Mouse (Mus musculus) NIH3T3 (cell line): Measurements from ENCODE around the gene Otx2.
"Not testable (repeated sequence)": the region's sequence is repeated elsewhere in the genome, so short reads cannot be mapped to it uniquely, and the experiment has no call there.

Experiments used
- DNase-seq: peaks from one replicate; pipeline ENCODE4 v3.0.0-alpha.2; 2012; ENCODE audit warnings: low read depth

The Otx2 gene

DNA sequence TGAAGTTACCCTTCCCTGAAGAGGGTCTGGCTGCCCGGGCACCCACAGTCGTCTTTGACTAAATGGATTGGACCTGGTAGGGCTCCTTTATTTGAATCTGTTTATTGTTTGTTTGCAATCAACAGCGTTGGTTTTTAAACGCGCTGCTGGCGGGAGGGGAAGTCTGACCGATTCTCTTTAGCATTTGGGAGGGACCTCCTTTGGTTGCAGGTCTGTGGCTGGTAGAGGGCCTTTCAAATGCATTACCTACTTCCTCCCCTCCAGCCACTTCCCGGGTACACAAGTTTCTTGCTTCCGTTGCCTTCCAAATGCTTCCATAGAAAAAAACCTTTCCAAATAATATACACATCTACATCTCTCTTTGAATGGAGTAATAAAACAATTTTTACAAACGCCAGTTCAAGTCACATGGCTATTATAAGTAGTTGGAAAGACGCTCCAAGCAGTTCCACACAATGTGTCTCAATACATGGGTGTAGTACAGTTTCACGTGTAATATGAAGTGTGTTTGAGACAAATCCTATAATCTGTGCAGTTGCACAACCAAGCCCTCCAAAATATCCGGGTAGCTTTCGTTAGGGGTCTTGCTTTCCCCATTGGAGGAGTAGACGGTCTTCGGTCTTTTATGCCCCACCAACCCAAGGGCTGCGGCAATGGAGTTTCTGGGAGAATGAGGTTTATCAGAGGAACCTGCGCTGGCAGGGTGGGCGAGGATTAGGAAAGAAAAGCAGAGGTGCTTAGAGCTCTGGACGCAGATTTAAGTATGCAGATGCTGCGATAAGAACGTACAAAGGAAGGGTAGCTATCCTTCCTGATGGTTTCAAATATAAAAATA lies 19.7 kb downstream of the Otx2 start:
- DNase-seq = no peak

DNA sequence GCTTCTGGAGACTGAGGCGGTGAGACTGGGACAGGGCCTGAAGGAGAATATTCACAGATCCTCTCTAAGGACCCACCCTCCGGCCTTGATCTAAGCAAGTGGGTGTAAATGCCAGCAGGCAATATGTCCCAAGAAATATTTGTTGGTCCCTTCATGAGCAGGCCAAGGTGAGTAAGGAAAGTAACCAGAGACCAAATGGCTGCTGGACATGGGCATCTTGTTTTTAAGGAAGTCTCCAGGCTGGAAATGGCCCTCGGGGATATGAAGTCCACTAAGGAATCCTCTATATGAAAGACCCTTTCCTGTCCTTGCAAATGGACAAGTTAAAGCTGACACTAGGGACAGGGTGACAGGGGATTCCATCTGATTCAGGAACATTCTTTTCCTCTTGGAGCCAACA lies 20.5 kb downstream of the Otx2 start:
- DNase-seq = no peak

DNA sequence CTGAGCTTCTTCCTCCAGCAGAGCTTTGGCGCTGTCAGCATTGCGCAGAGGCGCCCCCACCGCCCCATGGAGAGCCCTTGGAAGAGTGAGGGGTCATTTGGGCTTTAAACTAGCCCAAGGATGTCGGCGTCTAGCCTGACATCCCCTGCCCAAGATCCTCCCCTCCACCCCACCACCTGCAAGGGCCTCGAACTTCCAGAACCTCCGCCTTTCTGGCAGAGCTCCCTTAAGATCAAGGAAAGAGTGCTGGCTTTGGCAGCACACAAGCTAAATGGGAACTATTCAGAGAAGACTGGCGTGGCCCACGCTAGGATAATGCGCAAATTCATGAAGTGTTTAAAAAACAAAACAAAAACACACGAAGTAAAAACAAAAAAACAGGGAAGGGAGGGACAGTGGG lies 21.4 kb downstream of the Otx2 start:
- DNase-seq = no peak

DNA sequence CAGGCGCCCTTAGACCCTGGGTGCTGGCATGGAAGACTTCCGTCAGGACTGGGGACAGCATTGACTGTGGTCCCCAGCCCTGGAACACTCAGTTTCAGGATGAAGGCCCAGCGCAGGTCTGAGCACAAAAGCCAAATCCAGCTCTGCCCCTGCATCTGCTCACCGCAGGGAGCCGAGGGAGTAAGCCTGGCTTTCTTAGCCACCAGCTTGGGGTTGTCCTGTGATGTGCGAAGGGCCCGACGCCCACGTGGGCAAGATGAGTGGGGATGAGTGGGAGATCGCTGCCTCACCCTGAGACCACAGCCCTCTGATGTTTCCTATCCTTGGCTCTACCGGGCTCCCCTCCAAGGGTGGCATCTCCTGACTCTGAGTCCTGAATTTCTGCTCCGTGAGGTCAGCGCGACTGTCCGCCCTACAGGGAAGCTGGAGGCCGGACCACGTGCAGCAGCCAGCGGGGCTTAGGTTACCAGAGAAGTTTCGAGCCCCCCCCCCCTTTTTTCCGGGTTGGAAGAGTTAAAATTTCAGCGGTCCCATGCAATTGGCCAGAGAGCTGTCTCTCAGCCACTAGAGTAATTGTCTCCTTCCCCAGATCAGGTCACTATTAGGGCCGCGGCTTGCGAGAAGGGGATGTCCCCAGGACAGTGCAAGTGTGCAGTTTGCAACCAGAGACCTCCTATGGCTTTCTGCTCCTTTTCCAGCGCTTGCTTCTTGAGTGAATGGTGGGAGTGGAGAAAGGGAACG lies 22.0 kb downstream of the Otx2 start:
- no peak for DNase-seq

DNA sequence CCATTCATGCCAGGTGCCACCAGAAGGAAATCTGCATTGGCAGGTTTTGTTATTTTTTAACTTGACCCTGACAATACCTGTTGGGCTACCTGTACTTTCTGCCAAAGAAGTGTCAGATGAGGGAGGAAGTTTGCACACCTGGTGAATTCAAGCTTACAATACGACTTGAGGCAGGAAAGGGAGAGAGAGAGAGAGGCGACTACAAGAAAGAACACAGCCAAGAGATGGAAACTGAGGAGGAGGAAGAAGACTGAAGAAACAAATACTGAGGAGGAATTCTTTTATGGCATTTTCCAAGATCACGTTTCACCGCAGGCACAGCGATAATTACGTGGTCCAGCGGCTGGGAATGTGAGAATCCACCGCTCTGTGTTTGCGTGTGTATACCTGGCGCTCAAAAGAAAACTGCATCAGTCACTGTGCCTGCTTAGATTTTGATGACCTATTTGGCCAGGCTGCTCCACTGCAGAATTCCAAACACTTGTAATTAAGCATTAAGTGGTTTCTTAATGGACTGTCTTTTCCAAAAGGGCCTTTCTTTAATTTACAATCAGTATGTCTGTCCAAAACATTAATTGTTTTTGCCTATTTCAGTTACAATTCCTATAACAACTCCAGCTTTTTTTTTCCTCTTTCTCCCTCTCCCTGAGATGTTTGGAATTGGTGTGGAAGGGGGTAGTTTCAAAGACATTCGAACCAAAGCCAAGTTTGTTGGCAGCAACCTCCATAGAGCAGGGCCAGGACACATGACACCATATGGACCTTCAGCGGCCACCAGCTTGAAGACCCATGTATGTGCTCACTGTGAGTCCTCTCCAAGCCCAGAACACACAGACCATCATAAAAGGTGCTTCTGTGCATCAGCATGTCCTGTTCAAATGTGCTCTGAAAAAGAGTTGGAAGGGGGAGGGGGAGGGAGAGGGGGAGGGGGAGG lies 31.9 kb downstream of the Otx2 start:
- DNase-seq = no peak

DNA sequence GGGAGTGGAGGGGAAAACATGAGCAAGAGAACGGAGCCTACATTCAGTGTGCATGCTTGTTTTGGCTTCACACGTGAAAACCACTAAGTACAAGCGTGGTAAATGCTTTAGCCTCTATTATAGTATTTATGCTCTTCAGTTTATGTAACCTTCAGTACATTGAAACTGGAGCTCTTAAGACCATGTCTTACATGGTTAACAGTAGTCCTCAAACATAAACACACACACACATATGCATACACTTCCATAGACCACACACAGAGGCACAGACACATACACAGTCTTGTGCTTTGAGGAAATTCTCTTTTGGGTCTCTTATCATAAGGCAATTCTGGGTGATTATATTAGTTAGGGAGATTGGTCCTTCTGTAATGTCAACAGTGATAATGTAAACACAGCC lies 40.5 kb downstream of the Otx2 start:
- DNase-seq = no peak

DNA sequence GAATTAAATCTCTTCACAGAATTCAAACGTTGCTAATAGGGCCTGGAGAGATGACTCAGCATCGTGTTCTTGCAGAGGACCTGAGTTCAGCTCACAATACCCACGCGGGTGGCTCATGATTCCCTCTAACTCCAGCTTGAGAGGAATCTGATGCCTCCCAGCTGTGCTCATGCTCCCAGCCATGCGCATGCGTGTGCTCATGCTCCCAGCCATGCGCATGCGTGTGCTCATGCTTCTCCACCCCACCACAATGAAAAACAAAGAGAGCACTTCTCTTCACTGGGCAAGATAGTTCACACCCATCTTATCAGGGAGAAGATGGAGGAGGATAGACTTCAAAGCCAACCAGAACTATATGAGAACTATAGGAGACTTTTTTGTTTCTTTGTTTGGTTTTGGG lies 41.3 kb downstream of the Otx2 start:
- DNase-seq = no peak

DNA sequence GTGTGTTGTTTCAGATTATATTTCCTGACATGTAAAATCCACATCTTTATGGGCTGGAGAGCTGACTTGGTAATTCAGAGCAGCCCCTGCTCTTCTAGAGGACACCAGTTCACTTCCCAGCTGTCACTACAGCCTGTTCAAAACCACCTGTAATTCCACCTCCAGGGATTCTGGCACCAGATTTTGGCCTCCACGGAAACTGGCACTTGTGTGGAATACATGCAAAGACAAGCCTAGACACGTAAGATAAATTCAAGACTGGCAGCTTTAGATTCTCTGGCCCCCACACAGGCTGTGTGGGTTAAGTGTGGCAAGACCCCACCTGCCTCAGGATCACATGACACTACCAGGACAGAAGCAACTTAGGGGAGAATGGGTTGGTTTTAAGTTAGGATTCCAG lies 42.1 kb downstream of the Otx2 start:
- no peak for DNase-seq

DNA sequence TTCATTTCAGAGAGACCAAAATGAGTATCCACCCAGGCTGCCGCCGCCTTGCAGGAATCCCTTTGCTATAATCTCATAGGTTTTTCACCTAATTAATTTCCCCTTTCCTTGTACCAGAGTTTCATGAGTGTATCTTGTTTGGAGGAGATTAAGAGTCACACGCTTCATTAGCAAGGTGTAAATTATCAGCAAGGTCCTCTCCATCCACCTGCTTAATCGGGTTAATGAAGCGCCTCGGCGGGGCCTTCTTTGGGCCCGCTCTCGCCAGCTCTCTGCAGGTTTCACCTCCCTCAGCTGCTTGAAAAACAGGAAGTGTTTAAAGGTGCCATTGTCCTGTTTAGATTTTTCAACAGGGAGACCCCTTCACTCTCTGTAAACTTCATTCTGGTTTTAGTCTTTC lies 44.2 kb downstream of the Otx2 start:
- DNase-seq = no peak

DNA sequence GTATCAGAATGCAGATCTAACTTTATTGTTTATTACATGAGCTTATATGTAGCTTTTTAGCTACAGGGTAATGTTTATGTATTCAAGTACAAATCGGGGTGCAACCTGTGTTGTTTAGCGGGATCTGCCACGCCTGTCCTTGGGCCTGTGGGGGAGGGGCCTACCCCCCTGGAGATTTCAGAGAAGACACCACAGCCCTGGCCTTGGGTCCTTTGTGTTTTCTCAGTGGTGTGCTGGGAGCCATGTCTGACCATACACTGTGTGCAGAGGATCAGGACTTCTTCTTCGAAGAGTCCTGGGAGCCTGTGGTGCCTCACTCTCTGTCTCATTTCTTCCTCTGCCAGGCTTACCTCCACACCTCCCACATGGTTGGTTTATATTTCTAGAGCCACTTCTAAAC lies 47.3 kb downstream of the Otx2 start:
- no peak for DNase-seq

DNA sequence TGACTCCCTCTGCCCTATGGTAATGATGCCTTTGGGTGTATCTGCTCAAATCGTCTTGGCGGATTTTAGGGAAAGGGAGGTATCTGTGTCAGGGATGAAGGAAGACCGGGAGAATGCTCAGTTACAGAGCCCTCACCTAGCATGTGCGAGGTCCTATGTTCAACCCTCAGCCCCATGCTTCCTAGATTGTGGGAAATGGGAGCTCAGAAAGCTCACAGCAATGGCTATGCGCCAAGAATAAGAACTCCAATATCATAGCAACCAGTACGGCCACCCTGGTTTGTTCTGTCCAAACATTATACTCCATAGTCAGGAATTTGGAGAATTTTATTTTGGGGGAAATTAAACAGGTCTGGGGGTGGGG lies 48.3 kb downstream of the Otx2 start:
- DNase-seq = no peak

DNA sequence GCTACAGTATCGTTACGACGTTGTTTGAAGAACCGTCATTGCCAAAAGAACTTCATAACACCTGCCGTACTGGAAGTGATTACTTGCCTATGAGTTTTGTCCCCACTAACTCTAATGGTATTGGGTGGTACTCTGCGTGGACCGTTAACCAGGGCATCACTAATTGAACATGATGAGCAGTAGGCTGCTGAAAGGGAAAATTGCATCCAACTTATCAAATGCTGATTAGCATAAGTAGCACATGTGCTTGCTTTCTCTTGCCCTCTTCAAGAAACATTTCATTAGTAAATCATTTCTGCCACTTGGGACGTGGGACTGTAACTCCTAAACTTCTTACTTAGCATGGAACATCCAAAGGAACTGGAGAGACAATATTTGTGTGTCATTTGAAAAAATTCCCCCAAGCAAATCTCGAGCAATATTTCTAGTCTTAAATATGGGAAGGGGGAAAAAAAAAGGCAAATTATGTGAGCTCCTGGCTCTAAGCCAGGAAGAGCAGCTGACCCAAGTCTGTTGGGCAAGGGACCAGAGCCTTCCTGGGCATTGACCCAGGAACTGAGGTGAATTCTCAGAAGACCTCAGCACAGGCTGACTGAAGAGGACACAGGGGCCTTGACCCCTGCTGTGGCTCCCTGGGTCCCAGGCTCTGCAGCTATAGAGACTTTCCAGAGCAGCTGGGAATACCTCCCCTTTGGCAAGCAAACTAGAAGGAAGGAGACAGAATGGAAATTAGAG lies 48.9 kb downstream of the Otx2 start:
- DNase-seq = no peak

DNA sequence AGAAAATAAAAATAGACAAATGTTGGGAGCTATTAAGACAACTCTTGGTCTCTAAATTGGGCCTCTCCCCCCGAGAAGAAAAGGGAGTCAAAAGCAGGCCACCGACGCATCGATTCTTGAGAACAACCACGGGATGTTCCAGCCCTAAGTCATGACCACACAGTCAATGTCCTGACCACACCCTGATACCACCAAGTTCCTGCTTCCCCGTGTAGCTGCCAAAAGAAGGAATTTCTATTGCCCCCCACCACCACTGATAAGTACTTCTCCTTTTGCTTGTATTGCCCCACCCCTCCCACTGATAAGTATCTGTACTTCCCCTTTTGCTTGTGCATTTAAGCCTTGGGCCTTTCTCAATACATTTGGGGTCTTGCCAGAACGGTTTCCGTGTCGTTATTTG lies 50.9 kb downstream of the Otx2 start:
- DNase-seq = not testable (repeated sequence)

DNA sequence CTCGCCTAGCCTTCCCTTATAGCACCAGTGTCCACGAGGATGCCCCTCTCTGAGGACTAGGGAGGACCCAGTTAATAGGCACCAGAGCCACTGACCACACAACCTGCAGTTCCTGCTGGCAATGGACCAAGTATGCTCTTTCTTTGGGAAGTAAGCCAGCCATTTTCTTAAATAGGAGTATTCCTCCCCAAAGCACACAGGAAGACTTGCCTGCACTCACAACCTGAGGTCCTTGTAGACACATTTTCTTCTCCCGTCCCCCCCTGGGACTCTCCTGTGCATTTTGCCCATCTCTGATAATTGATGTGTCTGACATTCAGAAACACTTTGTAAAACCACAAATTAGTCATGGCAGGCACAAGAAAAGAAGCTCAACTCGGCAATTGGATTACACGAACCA lies 57.3 kb downstream of the Otx2 start:
- DNase-seq = no peak

DNA sequence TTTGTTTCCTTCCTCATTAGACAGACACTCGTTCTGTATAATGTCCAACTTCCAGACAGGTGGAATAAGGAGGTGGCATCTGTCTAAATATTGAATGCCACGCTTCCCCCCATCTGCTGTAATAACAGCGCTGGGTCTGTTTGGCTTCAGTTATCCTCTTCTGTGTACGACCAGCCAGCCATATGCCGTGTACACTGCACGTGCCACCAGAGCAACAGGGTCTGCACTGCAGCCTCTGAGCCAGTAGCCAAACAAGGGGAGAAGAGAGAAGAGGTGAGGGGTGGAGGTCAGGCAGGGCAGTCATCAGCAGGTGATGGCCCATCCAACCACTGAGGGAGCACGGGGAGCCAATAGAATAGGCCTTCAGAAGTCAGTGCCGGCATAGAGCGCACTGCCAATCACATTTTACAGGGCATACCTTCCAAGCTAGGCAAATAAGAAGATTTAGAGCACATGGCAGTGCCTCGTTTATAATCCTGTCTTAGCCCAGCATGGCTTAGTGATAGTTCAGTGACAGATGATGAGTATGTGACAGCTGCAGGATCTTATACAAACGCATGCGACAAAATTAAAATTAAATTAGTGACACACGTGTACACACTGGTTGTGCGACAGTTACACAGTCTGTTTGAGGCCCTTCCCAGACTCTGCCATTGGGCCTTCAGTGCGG lies 64.8 kb downstream of the Otx2 start:
- DNase-seq = no peak
